Mouse (Mus musculus) limb, embryonic 10.5 days (tissue): ENCODE measurements around the gene Clnk. TPM values are rescaled to one million over a fixed set of nuclear protein-coding genes. Genes with fewer than 3 reads are reported as not detected.
"Not testable (repeated sequence)": the region's sequence is repeated elsewhere in the genome, so short reads cannot be mapped to it uniquely, and the experiment has no call there.

Experiments used
- DNase-seq: peaks from one replicate; pipeline ENCODE4 v3.0.0-alpha.2; 2017; ENCODE audit warnings: low spot score
- H3K27ac ChIP-seq: fragments of 300-500 bp; sonication (generic); 2 replicates; pipeline ENCODE4 v1.5.1; 2016; ENCODE audit warnings: mild to moderate bottlenecking
- H3K27me3 ChIP-seq: fragments of 300-500 bp; sonication (generic); 2 replicates; pipeline ENCODE4 v1.6.1; 2016; ENCODE audit warnings: low read depth, mild to moderate bottlenecking; ENCODE audit not compliant: poor library complexity, severe bottlenecking
- H3K36me3 ChIP-seq: fragments of 300-500 bp; sonication (generic); 2 replicates; pipeline ENCODE4 v1.6.1; 2016; ENCODE audit warnings: mild to moderate bottlenecking, moderate library complexity
- H3K4me1 ChIP-seq: fragments of 300-500 bp; sonication (generic); 2 replicates; pipeline ENCODE4 v1.6.1; 2016
- H3K4me3 ChIP-seq: fragments of 300-500 bp; sonication (generic); 2 replicates; pipeline ENCODE4 v1.5.1; 2016; ENCODE audit warnings: mild to moderate bottlenecking, moderate library complexity
- H3K9me3 ChIP-seq: fragments of 300-500 bp; sonication (generic); replicated peaks from 2 replicates; pipeline ENCODE4 v1.6.1; 2016; ENCODE audit warnings: mild to moderate bottlenecking
- WGBS: fragments of 180-500 bp; shearing (Covaris S2); methylation state at CpG from one replicate; pipeline ENCODE4 v1.1.7; 2016; 5-methylcytosine and 5-hydroxymethylcytosine counted together
- polyA plus RNA-seq: library from polyadenylated mRNA; unstranded; fragments of >200 nt; fragmentation: Nextera tagmentation; extraction: Ambion mirVana; gene quantifications from 2 replicates; pipeline ENCODE4 v1.2.1, GENCODE M21; 2016

The Clnk gene
- 0.14 TPM in 1 of 2 replicates, not detected in the other for polyA plus RNA-seq

DNA sequence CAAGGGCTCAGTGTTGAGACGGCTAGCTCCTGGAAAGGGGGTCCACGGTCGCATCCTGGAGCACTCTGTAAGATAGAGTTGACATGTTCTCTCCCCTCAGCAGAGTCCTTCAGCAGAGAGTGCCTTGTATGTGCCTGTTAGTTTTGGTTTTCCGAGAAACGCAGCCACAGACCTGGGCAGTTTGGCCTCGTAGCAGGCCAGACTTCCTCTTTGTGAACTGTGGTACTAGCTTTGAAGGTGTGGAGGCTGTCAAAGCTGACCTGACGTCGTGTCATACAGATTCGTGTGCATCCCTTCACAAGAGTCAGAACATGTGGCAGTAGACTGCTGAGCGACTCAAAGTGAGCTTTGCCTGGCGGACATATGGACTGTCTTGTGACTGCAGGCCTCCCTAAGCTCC is at the start of gene Clnk:
TSS of gene Clnk (minus strand) at position 191 of the 400 bp plus-strand sequence.
- H3K27ac ChIP-seq: no peak within 1 kb of the TSS
- H3K9me3 ChIP-seq: no peaks in the 10 kb centered on the region
- DNase-seq: no peak

GRCm38 (mm10) chr5:38905271-38905670 is 28.7 kb upstream of the Clnk start:
- Histone ChIP-seq H3K9me3 (no peaks in the 10 kb centered on the region), H3K4me1 (no peaks in the 10 kb centered on the region), H3K27me3 (no peaks in the 10 kb centered on the region), H3K36me3 (no peaks in the 10 kb centered on the region), H3K27ac (no peak overlapping the region), H3K4me3 (no peak overlapping the region)
- 50% methylated on average over 3 of the region's 3 CpGs for WGBS
- DNase-seq: no peak

More for the DNA sequence above, at the start of gene Clnk:
- WGBS: 89% methylated on average over 11 of the region's 11 CpGs
- H3K36me3 ChIP-seq: no peaks in the 10 kb centered on the region
- H3K4me1 ChIP-seq: peaks cover 18% of the 10 kb centered on the region
- H3K4me3 ChIP-seq: no peak within 1 kb of the TSS
- no peaks in the 10 kb centered on the region for H3K27me3 ChIP-seq

DNA sequence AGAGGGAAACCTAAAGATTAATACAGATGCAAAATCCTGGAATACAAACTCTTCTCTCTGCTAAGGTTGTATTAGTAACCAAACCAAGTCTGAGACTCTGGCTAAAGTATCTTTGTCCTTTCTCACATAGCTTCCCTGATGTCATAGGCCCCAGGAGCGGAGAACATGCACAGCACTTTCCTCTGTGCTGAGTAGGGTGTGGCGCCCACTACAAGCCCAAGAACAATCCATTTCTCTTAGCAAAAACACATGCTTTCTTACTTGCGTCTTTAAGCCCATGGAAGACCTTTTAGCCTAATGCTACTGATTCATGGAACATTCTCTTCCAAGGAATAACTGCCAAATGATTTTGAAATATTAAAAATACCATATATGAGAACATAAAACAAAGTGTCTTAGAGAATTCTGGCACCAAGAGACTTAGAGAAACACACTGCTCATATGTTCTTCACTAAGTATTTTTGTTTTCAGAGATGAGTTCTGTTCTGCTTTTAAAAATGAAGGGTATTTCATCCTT is 28.0 kb upstream of the Clnk start:
- 91% methylated on average over 3 of the region's 3 CpGs for WGBS
- no peak for DNase-seq
- no peaks in the 10 kb centered on the region for H3K36me3 ChIP-seq

DNA sequence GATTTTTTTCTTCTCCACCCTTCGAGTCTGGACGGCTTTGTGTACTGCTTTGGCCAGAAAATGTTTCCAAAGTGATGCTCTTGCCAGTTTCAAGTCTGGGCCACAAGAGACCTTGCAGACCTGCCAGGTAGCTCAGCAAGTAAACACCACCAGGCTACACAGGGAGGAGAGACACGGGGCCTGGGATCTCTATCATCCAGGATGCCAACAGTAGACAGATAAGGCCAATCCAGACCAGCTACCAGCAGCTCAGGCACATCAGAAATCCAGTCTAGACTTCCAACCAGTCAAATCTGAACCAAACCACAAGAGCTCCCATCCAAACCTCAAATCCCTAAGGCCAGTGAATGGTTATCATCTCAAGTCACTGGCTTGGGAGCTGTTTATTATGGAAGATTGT is 26.3 kb upstream of the Clnk start:
- no peak overlapping the region for H3K4me3 ChIP-seq
- no peaks in the 10 kb centered on the region for H3K4me1 ChIP-seq
- WGBS: 80% methylated on average over 3 of the region's 3 CpGs
- no peaks in the 10 kb centered on the region for H3K9me3 ChIP-seq
- H3K36me3 ChIP-seq: no peaks in the 10 kb centered on the region
- no peak overlapping the region for H3K27ac ChIP-seq
- no peaks in the 10 kb centered on the region for H3K27me3 ChIP-seq
- no peak for DNase-seq

More for the DNA sequence above, 28.0 kb upstream of the Clnk start:
- no peaks in the 10 kb centered on the region for H3K9me3 ChIP-seq
- H3K4me1 ChIP-seq: no peaks in the 10 kb centered on the region
- no peak overlapping the region for H3K27ac ChIP-seq
- H3K27me3 ChIP-seq: no peaks in the 10 kb centered on the region
- H3K4me3 ChIP-seq: no peak overlapping the region

GRCm38 (mm10) chr5:38899051-38899450 is 22.4 kb upstream of the Clnk start:
- 88% methylated on average over 2 of the region's 2 CpGs for WGBS
- H3K27me3 ChIP-seq: no peaks in the 10 kb centered on the region
- no peak for DNase-seq
- no peak overlapping the region for H3K4me3 ChIP-seq
- H3K27ac ChIP-seq: no peak overlapping the region
- no peaks in the 10 kb centered on the region for H3K36me3 ChIP-seq
- H3K9me3 ChIP-seq: no peaks in the 10 kb centered on the region
- no peaks in the 10 kb centered on the region; the same call in 1 of the 2 replicates for H3K4me1 ChIP-seq

GRCm38 (mm10) chr5:38888646-38889045 is 12.0 kb upstream of the Clnk start:
- H3K27me3 ChIP-seq: no peaks in the 10 kb centered on the region

DNA sequence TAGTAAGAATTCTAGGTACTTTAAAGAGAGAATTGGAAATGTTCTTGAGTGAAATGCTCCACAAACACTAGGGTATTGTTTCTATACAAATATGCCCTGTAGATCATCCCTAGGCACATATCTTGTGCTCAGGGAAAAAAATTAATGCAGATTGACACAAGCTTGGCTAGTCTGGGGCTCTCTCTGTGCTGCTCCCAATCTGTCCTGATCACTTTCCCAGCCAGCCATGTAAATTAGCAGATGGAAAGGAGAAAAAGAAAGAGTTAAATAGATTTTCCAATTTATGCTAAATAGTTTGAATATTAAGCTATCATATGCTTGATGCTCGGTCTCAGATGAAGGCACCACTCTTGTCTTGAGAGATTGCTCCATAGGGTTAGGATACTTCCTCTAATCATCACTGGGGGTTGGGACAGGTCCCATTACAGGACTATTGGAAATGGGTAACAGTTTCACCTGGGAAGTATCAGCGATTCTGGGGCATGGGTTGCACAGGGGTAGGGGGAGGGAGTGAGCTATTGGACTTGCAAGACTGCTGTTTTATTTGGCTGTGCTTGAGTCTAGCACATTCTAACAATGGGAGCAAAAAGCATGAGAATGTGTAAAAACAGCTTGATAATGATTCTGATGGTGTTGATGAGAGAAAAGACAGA is 10.1 kb upstream of the Clnk start:
- H3K4me1 ChIP-seq: no peaks in the 10 kb centered on the region
- H3K9me3 ChIP-seq: no peaks in the 10 kb centered on the region
- 88% methylated on average over 2 of the region's 2 CpGs for WGBS
- H3K4me3 ChIP-seq: no peak overlapping the region
- H3K36me3 ChIP-seq: no peaks in the 10 kb centered on the region
- H3K27me3 ChIP-seq: no peaks in the 10 kb centered on the region
- no peak overlapping the region for H3K27ac ChIP-seq
- DNase-seq: no peak

More at GRCm38 (mm10) chr5:38888646-38889045, 12.0 kb upstream of the Clnk start:
- no peak for DNase-seq
- H3K9me3 ChIP-seq: no peaks in the 10 kb centered on the region
- no peak overlapping the region for H3K27ac ChIP-seq
- H3K4me3 ChIP-seq: no peak overlapping the region
- H3K4me1 ChIP-seq: no peaks in the 10 kb centered on the region
- 86% methylated on average over 1 of the region's 1 CpGs for whole genome bisulfite sequencing
- no peaks in the 10 kb centered on the region for H3K36me3 ChIP-seq

DNA sequence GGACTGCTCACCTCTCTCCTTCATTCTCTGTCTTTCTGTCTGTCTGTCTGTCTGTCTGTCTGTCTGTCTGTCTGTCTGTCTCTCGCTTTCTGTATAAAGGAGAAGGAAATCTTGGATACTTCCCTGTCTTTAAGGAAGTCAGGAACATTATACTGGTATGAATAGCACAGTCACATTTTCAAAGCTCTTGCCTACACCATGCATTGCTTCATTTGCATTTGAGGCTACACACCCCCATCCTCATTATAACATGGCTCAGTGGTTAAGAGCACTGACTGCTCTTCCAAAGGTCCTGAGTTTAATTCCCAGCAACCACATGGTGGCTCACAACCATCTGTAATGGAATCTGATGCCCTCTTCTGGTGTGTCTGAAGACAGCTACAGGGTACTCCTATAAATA is 6.0 kb upstream of the Clnk start:
- not testable (repeated sequence) for DNase-seq, H3K36me3 ChIP-seq, H3K9me3 ChIP-seq, H3K27ac ChIP-seq, H3K4me3 ChIP-seq, H3K27me3 ChIP-seq
- WGBS: 95% methylated on average over 1 of the region's 1 CpGs
- peaks cover 16% of the 10 kb centered on the region for H3K4me1 ChIP-seq

GRCm38 (mm10) chr5:38881728-38882620 is 5.4 kb upstream of the Clnk start:
- H3K9me3 ChIP-seq: no peaks in the 10 kb centered on the region
- DNase-seq: no peak
- H3K4me3 ChIP-seq: no peak overlapping the region
- WGBS: 73% methylated on average over 4 of the region's 4 CpGs
- peaks cover 16% of the 10 kb centered on the region for H3K4me1 ChIP-seq
- H3K27me3 ChIP-seq: no peaks in the 10 kb centered on the region
- no peaks in the 10 kb centered on the region for H3K36me3 ChIP-seq
- no peak overlapping the region for H3K27ac ChIP-seq

GRCm38 (mm10) chr5:38881416-38881727 is 4.8 kb upstream of the Clnk start:
- DNase-seq: no peak
- Histone ChIP-seq H3K4me3 (no peak overlapping the region), H3K9me3 (no peaks in the 10 kb centered on the region), H3K27me3 (no peaks in the 10 kb centered on the region), H3K27ac (no peak overlapping the region), H3K36me3 (no peaks in the 10 kb centered on the region), H3K4me1 (peaks cover 16% of the 10 kb centered on the region)
- 80% methylated on average over 1 of the region's 1 CpGs for WGBS

DNA sequence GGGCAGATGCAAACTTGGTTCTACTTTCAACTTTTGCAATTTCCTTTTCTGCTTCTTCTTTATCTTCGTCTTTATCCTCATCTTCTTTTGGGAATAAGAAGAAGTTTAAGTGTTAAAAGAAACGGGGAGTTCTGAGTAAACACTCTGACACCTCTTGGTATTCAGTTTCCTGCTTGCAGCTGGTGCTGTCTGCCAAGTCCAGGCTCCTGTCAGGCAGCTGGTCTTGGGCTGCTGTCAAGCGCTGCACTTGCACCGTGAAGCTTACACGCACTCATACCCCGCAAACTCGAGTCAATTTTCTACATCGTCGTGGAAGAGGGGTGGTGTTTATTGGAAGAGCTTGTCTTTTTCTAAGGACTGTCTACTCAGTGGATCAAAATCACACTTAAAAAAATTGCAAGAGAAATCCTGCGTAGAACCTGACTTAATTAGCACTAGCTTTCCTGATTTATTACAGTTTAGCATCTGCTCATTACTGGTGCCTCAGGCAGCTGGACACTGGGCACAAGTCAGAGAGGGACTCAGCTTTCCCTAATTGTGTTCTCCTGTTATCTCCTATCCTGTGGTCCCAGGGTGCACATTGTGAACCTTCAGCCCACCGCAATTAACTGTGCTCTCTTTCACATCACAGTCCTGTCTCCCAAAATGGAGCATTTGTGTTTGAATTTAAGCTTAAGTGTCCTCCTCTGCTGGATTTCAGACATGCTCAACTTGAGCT is 3.5 kb upstream of the Clnk start:
- no peak overlapping the region for H3K4me3 ChIP-seq
- H3K27ac ChIP-seq: no peak overlapping the region
- no peaks in the 10 kb centered on the region for H3K9me3 ChIP-seq
- no peak for DNase-seq
- H3K4me1 ChIP-seq: peaks cover 16% of the 10 kb centered on the region
- 33% methylated on average over 11 of the region's 11 CpGs for WGBS
- H3K36me3 ChIP-seq: no peaks in the 10 kb centered on the region
- no peaks in the 10 kb centered on the region for H3K27me3 ChIP-seq

DNA sequence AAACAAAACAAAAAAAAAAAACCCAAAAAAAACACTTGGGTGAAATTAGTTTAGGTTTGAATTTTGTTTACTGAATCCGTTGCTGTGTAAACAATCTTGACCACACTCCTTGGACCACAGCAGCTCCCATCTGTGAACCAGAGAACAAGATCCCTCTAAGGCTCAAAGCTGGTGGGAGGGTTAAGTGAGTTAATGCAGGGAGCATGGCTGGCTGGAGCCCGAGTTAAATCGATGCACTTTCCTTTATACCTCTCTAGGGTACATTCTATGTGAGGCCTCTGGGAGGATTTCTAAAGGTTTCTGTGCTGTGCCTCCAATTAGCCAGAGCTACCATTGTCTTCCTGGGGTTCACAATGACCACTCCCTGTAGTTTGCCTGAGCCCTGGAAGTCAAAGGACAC is 1.2 kb downstream of the Clnk start:
- H3K9me3 ChIP-seq: no peaks in the 10 kb centered on the region
- DNase-seq: no peak
- H3K36me3 ChIP-seq: no peaks in the 10 kb centered on the region
- H3K4me3 ChIP-seq: no peak overlapping the region
- peaks cover 19% of the 10 kb centered on the region for H3K4me1 ChIP-seq
- WGBS: 72% methylated on average over 3 of the region's 3 CpGs
- no peaks in the 10 kb centered on the region for H3K27me3 ChIP-seq
- H3K27ac ChIP-seq: no peak overlapping the region

GRCm38 (mm10) chr5:38874931-38875330 is 1.7 kb downstream of the Clnk start:
- H3K4me1 ChIP-seq: peaks cover 16% of the 10 kb centered on the region
- WGBS: 31% methylated on average over 1 of the region's 1 CpGs
- H3K9me3 ChIP-seq: no peaks in the 10 kb centered on the region
- no peaks in the 10 kb centered on the region for H3K36me3 ChIP-seq
- no peaks in the 10 kb centered on the region for H3K27me3 ChIP-seq
- DNase-seq: no peak
- H3K27ac ChIP-seq: no peak overlapping the region
- no peak overlapping the region for H3K4me3 ChIP-seq
